Mouse (Mus musculus) retina, postnatal 7 days (tissue): ENCODE results near the gene Atxn1.

Experiments used
- DNase-seq: peaks from one replicate; pipeline ENCODE4 v3.0.0-alpha.2; 2012; ENCODE audit warnings: low read depth, low spot score

The Atxn1 gene

DNA sequence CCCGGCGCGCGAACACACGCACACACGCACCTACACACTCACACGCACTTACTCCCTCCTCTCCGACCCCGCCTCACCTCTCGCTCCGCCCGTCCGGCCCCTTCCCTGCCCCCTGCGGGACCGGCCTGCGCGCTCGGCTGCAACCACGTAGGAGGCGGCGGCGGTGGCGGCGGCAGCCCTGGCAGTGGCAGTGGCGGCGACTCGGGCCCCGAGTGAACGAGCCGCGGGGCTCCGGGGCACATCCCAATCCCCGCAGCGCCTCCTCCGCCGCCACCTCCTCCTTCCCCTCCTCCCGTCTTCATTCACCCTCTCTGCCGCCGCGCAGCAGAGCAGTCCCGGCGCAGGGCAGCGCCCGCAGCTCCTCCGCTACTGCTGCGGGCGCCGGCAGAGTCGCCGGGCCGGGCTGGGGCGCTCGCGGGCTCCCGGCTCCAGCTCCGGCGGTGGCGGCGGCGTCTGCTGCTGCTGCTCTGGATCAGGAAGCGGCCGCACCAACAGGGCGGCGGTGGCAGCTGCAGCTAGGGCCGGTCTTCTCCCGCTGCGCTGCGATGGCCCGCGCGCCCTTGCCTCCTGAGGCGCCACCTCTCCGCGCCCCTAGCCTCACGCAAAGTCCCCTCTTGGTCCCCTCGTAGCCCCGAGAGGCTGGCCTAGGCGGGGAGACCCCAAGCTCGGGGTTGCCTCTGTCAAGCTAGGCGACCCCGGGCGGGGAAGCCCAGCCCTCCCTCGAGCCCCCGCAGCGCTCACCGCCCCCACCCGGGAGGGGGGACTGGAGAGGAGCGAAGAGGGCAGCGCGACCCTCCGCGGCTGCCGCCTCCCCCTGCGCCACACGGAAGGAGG is 1.1 kb downstream of the Atxn1 start:
- DNase-seq, result peak; percentile 59

DNA sequence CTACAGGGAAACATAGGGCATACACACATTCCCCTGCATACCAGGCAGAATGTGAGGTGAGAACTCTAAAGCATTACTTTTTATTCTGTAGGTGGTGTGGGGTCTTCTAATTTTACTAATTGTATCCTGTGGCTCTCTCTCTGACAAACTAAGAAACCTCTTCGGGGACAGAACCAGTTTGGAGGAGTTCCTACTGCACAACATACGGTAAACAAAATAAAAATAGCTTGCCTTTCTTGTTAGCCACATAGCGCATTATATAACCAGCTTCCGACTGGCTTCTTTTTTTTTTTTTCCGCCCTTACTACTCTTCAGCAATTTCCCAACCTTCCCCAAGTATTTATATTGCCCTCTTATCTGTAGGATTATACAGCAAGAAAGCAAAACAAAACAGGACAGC is 2.0 kb downstream of the Atxn1 start:
- DNase-seq, result no peak

DNA sequence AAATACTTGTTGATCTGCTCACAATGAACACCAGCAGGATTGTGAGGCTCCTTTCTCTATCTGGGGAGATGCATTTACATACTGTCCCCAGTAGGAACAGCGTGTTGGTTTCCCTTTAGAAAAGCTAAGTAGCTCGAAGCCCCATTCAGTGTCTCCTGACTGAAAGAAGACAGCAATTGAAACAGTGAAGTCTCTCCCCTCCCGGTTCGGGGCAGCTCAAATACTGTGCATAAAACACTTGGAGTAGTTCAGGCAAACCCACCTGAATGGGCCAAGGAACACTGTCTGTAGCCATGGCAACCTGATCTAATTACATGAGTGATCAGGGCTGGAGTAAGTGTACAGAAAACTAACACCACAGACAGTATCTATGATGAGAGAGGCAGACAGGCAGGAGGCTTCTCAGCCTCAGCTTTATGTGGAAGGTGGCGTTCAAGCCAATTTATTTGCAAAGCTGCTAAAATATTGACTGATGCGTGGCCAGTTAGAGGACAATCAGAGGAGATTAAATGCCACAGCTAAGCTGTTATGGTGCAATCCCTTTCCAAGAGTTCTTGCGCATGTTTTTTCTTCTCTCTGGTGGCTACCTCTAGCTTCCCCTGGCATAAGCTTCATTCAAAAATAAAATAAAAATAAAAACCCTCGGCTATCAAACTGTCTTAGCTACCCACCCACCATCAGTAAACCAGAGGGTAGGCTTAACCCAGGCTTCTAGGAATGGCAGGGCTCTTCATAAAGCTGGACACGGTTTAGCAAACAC is 2.8 kb downstream of the Atxn1 start:
- no peak for DNase-seq

DNA sequence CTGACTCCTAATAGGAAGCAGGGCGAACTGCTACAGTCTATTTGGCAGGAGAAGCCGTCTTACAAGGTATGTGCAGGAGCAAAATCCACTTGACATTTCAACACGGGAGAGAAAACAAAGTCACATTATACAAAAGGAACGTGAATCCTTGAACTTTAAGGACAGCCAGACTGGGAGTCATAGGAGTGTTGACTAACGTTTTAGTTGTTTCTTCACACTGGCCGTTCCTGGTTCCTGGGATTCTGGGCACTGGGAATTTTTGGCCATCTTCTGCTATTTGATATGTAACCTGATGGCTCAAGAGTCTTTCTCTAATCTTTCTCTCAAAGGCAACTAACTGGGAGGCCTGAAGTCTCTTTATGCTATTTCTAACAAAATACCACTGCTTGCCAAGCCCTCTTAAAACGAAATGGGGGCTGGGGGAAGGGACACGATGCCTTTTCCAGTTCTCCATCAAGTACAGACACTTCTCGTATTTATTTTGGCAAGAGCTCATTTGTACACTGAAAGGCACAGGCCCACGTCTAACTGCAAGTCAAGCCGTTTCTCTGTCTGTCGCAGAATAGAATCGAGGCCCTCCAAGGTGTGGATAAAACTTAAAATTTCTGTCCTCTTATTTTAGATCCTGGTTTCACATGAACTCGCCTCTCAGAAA is 4.4 kb downstream of the Atxn1 start:
- no peak for DNase-seq

DNA sequence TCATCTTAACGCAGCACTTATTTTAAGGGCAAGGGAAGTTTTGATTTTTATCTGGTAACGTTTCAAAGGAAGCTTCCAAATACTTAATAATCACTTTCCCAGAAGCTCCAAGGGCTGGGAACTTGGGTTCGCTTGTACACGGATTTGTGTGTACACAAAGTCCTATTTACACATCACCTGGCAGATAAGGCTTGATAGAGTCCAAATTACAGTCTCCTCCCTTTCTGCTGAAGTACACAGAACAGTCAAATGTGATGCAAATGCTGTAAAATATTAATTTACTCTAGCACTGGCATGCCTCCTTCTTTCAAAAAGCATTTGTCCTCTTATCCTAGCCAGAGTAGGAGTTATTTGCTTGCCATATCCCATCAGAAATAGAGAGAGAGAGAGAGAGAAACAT is 6.5 kb downstream of the Atxn1 start:
- no peak for DNase-seq

DNA sequence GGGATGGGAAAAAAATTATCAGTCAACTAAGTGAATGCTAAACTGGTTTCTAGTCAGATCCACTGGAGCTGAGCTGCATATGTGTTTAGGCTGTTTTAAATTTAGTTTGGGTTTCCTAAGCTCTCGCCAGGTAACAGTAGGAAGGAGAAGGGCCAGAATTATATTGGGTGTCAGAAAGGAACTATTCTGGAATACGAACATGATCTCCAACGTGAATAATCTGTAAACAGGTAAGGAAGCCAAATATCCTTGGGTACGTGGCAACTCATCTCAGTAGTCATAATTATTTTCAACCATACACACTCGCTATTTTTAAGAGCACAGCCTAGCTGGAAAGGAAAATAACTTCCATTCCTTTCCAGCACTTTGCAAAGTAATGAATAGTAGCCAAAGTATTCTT is 7.2 kb downstream of the Atxn1 start:
- no peak for DNase-seq

DNA sequence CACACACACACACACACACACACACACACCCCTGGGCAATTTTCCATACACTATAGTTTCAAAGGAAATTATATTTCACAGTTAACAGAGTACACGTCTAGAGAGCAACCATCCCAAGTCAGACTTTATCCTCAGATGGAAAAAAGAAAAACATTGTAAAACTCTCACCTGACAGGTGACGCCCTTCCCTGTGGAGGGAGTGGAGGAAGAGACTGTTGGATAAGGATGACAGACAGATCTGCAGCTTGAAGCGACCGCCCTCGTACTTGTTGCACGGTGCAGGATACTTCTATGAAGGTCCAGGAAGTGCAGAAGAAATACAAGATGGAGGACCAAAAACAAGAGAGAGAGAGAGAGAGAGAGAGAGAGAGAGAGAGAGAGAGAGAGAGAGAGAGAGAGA is 8.5 kb downstream of the Atxn1 start:
- DNase-seq, result no peak

DNA sequence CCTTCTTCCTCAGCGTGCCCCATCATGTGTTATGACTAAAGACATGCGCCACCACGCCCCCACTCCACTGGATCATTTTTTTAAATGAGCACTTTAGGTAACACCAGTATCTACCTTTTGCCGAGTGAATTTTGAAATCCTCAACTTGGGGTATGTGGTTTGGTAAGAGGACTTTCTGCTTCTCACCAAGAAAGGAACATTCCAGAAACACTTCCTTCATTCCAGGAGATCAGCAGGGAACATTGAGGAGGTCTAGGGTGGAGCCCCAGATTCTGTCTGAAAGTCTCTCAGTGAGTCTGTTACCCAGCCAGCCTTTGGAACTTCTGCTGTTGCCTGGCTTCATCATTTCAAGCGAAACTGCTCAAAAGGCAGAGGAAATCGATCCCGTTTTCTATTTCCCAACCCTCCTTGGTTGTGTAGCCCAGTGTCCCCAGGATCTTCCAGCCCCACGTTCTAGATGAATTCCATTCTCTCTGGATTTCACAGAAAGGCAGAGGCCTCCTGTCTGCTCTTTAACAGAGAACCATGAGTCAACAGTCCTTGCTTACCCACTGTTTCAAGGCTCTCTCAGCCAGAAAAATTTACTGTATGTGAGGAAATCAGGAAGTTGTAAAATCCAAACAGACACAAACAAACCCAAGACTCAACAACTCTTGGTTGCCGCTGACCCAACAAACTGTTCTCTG is 9.3 kb downstream of the Atxn1 start:
- DNase-seq, result no peak

DNA sequence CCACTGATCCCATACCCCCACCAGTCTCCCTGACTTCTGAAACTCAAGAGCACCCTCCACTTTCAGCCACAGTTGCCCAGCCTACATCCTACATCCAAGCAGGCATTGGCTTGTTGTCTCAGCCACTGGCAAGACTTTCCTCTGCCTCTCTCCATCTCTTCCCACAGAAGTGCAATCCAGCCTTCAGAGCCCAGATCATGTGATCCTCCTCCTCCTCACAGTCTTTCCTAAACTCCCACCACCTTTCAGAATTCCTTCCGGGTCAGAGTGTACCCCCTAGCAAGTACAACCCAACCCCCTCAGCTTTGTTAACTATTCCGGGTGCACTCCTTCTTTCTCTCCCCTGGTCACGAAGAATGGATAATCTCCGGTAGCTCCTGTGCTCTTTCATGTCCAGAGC is 11.7 kb downstream of the Atxn1 start:
- DNase-seq, result no peak

DNA sequence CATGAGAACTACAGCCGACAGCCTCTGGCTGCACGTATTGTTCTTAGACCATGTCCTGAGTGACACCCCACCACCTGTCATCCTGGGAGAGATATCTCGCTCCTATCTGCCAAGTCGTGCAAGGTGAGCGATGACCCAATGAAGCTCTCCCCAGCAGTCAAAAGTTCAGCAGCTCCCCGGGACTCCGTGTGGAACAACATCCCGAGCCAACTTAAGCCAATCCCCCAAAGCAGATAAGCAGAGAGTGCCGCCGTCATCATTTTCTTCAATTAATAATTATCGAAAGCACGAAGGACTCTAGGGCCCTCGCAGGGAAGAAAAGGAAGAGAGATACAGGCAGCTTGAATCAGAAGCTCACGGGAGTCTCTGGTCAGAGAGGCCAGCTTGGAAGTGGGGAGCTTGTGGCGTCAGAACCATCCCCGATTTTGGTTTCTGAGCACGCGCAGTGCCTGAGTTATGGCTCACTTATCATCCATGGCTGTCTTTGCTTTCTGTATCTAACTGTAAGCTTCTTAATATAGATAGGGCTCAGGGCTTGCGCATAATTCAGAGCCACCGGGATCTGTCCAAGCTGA is 13.7 kb downstream of the Atxn1 start:
- DNase-seq, result no peak

DNA sequence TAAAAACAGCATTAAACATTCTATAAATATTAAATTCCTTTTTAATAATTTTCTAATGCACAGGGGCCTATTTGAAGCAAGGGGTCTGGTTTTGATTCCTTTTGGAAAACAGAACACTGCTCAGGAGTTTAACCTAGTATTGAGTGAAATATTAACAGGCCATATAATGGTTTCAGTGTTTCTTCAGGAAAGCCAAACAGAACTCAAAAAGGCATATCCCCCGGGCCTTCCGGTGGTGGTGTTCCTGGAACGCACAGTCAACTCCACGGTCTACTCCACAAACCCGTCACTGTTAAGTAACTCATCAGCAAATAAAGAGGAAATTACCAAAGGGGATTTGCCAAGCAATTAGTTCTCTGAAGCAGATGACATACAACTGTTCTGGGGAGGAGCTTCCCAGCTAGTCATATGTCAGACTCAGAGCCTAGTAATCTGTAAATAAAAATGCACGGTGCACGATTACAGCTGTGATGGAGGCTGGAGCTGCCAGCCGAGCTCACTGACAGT is 14.4 kb downstream of the Atxn1 start:
- DNase-seq, result no peak

DNA sequence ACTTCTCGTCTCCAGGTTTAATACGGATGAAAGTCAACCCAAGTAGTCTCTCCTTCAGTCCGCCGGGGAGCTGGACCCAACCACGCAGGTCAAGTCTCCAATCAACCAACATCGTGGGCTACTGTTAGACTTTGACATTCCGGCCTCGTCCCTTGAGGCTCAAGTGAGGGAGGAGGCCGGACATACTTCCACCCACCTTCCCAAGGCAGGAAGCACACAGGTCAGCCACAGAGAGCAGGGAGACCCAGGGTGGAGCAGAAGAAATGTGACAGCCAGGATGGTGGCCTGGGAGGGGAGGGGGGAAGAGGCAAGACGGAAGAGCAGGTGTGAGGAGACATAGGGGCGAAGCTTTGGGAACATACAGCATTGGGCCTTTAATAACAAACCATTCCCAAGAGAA is 18.7 kb downstream of the Atxn1 start:
- no peak for DNase-seq

DNA sequence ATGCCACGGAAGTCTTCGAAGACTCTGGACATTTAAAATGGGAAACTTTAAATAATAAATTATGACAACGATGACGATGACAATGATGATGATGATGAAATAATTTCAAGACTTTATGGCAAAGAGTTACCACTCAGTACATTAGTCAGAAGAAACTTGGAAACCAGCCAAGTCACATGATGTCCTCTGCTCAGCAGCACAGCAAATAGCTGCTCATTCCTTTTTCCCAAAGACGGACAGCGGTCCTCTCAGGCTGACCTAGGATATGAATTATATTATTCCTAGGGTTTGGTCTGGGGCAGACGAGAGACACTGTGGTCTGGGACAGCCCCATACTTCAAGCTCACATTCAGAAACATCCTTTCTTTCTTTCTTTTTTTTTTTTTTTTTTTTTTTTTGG is 22.5 kb downstream of the Atxn1 start:
- DNase-seq, result no peak

DNA sequence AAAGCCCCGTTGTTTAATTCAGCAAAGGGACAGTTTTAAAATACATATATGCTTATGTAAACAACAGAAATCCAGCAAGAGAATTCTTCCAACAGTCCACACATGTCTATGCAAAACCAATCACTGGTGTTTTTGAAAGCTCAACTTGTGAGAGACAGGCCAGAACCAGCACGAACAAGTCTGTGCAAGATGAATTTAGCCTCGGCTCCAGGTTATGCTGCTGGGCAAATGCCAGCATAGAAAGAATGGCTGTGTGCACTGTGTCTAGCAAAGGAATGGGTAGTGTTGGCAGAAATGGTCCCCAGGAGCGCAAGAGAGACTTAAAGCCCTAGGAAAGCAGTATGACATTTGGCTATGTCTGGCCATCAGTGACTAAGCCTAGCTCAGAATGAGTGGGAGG is 24.1 kb downstream of the Atxn1 start:
- DNase-seq, result no peak

DNA sequence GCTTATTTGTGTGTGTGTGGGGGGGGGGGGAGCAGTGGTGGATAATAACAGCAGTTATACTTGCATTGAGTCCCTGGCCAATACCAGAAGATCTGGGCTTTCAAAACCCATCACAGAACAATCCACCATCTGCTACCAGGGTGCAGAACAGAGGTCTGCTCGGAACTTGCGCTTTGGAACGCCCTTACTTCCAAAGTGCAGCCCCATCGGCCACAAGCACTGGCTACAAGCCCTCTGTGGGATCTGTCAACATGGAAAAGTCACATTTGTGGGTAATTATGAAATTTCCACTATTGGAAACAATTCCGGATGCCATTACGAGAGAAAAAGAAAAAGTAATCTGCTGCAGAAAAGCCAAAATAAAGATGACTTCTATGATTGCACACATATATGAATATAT is 25.2 kb downstream of the Atxn1 start:
- no peak for DNase-seq

DNA sequence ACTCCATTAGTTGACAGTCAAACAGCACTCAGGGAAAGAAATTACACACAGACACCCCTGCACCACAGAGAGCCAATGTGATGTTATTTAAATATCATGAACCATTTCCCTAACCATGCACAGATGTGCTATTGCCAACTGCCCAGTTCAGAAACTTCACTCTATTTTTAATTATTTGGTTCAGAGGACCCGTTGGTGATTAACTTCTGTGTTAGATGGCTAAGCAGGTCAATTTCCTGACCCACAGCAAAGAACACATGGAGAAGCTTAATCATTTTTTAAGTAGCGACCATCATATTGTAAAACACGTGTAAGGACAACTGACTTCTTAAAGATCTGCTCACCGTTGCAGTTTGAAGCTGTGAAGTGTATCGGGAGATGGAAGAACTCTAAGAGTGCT is 26.7 kb downstream of the Atxn1 start:
- DNase-seq, result no peak

DNA sequence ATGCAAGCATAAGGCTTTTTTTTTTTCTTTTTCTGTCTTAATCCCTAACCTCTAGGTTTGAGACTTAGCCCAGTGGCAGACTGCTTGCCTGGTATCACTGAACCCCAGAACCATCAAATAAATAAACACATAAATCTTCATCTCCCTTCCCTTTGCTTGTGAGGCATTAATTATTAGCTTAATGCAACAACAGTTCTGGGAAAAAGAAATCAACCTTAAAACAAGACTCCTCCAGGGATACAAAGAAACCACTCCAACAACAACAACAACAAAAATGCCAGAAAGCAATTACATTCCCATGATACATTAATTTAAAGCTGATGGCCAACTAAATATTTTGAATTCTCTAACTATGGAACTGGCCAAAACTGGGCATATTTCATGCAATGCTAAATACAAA is 28.0 kb downstream of the Atxn1 start:
- DNase-seq, result no peak

DNA sequence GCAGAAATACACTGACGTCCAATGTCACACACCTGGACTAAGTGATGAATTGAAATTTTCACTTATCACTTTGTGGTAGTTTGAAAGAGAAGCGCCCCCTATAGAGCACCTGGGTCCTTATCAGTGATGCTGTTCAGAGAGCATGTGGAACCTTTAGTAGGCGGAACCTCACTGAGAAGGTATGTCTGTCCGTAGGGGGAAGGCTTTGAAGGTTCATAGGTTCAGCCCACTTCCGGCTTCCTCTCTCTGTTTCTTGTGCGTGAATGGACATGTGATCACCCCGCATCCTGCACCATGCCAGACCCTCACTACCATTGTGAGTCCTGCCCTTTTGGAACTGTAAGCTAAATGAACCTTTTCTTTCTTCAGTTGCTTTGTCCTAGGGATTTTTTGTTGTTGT is 29.0 kb downstream of the Atxn1 start:
- no peak for DNase-seq

DNA sequence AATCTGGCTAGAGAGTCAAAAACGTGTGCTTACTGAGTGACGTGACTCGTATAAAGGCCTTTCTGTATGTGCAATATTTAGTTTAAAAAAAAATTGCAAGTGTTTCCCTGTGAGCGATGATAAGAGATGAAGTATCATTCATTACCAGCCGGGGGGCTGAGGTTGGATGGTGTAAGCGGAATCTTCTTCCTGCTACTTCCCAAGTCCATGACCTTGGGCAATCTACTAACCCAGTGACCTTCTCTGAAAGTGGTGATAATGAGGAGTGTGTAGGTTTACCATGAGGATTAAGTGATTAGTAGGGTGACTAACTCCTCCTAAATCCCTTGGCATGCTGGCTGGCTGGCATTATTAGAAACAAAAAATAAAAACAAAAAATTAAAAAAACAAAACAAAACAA is 30.0 kb downstream of the Atxn1 start:
- no peak for DNase-seq

DNA sequence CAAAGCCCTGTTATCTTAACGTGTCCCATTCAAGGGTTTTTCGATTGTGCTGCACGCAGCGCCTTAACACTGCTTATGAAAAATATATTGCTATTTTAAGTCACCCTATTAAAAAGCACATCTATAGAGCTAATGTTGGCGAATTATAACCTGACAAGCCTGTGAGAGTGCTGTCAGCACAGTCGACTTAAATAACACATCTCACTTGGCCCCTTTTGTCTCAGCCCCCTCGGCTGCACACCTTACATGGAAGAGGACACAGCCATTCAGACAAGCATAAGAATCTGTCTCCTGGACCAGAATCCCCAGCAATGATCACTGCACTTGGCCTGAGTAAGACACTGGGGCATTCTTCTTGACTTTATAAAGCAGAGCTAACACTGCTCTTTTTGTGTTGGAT is 30.7 kb downstream of the Atxn1 start:
- no peak for DNase-seq

DNA sequence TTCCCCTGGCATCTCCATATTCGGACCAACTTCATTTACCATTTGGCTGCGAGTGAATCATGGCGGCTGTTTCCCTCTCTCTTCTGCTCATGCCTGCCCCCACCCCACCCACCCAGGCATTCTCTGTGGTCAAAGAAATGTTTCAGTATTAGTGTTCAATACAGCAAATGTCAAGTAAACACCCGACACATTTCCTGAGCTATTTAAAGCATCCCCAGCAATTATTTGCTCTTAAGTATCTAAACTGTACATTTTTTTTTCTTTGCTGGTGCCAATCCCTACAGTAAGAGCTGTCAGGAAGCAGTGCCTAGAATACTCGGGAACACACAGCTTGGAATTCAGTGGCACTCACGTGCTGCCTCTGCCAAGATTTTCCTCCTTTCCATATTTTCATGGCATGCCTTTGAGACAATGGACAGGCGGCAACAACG is 32.3 kb downstream of the Atxn1 start:
- DNase-seq, result no peak

DNA sequence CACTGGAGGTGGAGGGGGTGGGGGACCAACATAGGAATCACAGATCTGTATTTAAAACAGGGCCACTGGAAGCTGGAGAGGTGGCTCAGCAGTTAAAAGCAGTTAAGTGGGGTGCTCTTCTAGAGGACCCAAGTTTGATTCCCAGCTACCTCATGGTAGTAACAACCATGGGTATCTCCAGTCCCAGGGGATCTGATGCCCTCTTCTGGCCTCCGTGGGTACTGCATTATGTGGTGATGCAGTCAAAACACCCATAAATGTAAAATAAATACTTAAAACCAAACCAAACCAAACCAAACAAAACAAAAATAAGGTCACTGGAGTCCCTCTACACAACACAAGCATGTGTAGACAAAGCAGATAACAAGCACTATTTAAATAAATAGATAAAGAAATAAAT is 32.9 kb downstream of the Atxn1 start:
- DNase-seq, result no peak
